Mouse (Mus musculus) brain, embryonic 18.5 days (tissue): Measurements from ENCODE around the gene Olfr1019.
A peak's percentile ranks its signal among the peaks of the same experiment; 100 is the strongest.

ENCODE experiments used
- DNase-seq: peaks from one replicate; pipeline ENCODE4 v3.0.0-alpha.2; 2012; ENCODE audit warnings: low read depth, low spot score

The Olfr1019 gene

GRCm38 (mm10) chr2:85845383-85845782, at the start of gene Olfr1019:
Gene Olfr1019 (minus strand): TSS chr2:85845483.
- DNase-seq = no peak

GRCm38 (mm10) chr2:85885340-85885739, 40.1 kb upstream of the Olfr1019 start, which contains the start of gene Olfr1023:
Gene Olfr1023 (plus strand): TSS chr2:85885640.
- no peak for DNase-seq

- no peak for DNase-seq
Measured at GRCm38 (mm10) chr2:85868294-85868693, 23.0 kb upstream of the Olfr1019 start, which contains the start of gene Olfr1022. Gene Olfr1022 (plus strand): TSS chr2:85868594.

DNA sequence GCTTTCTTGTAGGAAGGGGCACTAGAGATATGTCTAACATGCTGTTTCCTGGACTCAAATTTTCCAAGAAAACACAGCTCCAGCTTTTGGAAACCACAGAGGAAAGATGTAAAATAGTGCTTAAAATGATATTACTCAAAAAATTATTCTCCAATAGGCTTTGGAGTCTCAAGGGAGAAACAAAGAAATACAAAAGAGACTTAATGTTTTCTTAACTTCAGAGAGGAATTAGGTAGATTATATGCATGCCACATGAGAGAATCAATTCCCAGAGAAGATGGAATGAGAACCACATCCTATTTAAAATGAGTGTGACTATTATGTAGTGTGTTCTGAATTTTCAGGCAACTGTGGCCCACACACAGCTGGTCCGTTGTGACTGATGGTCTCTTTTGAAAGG, 1.4 kb upstream of the Olfr1019 start, which contains the start of gene Olfr1020:
Gene Olfr1020, plus strand, starts transcription at position 301 of the 400 bp plus-strand sequence.
- DNase-seq = no peak

- no peak for DNase-seq
Measured at GRCm38 (mm10) chr2:85818179-85818578, 27.1 kb downstream of the Olfr1019 start, which contains the start of gene Olfr1018. Gene Olfr1018 (plus strand): TSS chr2:85818479.

DNA sequence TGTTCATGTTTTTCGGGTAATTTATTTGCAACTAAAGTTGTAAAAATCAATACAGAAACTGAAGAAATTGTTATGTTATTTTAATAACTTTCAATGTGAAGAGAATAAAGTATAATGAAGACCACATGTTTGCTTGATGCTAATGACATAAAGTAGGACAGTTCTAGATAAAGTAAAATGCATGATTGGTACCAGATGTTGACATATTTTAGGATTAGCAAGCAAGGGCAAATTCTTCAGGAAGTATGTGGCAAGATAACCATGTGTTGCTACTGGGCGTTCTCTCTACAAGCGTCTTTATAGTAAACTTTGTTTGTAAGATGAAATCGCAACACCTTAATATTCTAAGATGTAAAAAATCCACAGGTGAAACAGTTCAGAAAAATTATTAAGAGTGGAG, 40.8 kb downstream of the Olfr1019 start:
- no peak for DNase-seq

DNA sequence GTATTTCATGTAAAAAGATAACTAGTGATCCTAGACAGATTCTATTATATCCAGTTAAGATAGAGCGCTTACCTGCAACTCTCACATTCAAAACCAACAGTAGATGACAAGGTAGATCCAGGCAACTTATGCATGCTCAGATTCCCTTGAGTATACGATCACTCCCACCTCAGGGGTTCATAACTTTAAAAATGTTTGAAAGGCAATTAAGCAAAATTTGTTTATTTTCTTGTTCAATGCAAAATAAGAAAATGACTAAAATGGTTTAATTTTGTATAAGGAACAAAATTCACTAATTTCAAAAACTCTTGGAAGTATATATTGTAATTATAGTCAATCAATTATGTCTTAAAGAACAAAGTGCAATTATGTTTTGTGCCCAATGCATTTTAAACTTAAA, 42.8 kb downstream of the Olfr1019 start, which contains the start of gene Olfr1016:
Gene Olfr1016, minus strand, starts transcription at position 101 of the 400 bp plus-strand sequence.
- no peak for DNase-seq

- peak; percentile 2 for DNase-seq
Measured at GRCm38 (mm10) chr2:85792331-85792730, 53.0 kb downstream of the Olfr1019 start.
